In the genomic region with DNA sequence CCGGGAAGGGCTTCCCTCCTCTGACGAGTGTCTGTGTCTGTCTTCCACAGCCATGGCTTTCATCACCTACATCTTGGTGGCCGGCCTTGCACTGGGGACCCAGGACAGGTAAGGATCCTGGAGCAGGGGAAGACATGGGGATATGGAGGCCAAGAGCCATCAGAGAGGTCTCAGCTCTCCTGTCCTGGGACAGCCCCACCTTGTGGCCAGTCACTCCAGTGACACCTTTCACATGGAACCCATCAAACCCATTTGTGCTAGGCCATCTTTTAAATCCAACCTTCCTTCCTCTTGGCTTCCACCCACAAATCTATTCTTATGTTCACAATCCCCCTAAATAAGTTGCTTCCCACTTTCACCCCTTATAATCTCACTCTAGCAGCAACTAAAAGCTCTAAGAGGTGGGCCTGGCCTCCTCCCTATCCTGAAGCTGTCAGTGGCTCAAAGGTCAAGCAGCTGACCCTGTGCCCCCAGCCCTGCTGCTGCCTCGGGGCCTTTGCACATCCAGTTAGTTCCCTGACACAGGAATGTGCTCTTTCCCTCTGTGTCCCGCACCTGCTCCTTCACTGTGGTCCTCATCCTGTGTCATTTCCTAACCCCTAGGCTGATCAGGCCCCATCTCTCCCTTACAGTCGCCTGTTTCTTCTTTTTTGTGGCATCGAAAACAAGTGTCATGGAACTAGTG, we compare ENCODE assay signal across 9 mouse cellular contexts. TPM values are rescaled to one million over a fixed set of nuclear protein-coding genes. Genes with fewer than 3 reads are reported as not detected.
DNase-seq lines count a peak whose midpoint lies in the region; ATAC-seq and TF ChIP-seq lines count a peak whose summit lies in the region.
"Had no signal": no experiment of that assay in that cellular context is flagged by ENCODE, and none has a peak within 500 bp of the region (broad histone marks: within the 10 kb centered on the region; RNA-seq: fewer than 3 reads in every experiment).

No protein-coding gene starts in this region.

- peaks cover 9% of the 10 kb centered on the region; the same call in 1 of the 2 replicates for H3K27me3 ChIP-seq in midbrain, postnatal 0 days (ENCODE audit: insufficient read depth, low read length)
- H3K27me3 ChIP-seq in midbrain, embryonic 15.5 days (replicated peaks) = peaks cover 14% of the 10 kb centered on the region
- peaks cover 16% of the 10 kb centered on the region for H3K27me3 ChIP-seq in forebrain, embryonic 14.5 days (replicated peaks; ENCODE audit: control insufficient read depth, insufficient read depth, low read length)

- DNase-seq in gastrocnemius, adult 18-20 months (ENCODE audit: low spot score) = peak; percentile 34
- no peak for DNase-seq in gastrocnemius, postnatal 25 days
- DNase-seq in midbrain, postnatal 0 days (ENCODE audit: low spot score) = peak; percentile 15
- DNase-seq in thymus, postnatal 14 days = peak; percentile 58
- no peak for DNase-seq in frontal cortex, postnatal 25 days (ENCODE audit: low spot score in 2 of 2)
- no peak for DNase-seq in forebrain, embryonic 14.5 days (ENCODE audit: low spot score)
- DNase-seq: kidney, postnatal 14 days had no signal

- peaks cover 21% of the 10 kb centered on the region for H3K36me3 ChIP-seq in midbrain, postnatal 0 days (ENCODE audit: insufficient read depth, low read length)
- no peaks in the 10 kb centered on the region for H3K36me3 ChIP-seq in midbrain, embryonic 15.5 days (replicated peaks)
- peaks cover 12% of the 10 kb centered on the region for H3K36me3 ChIP-seq in forebrain, embryonic 14.5 days (ENCODE audit: control insufficient read depth, insufficient read depth, low read length)

- no peak for ATAC-seq in midbrain, postnatal 0 days (ENCODE audit: low FRiP score)
- no peak for ATAC-seq in midbrain, embryonic 15.5 days (replicated peaks)
- no peak for ATAC-seq in forebrain, embryonic 14.5 days

- H3K9ac ChIP-seq in midbrain, postnatal 0 days (replicated peaks; ENCODE audit: low read length, poor library complexity, severe bottlenecking) = no peak overlapping the region
- H3K9ac ChIP-seq in midbrain, embryonic 15.5 days = no peak overlapping the region
- no peak overlapping the region for H3K9ac ChIP-seq in forebrain, embryonic 14.5 days (ENCODE audit: low read length)

- TF ChIP-seq CTCF in midbrain, postnatal 0 days (IDR thresholded peaks at IDR 0.05) = peak; percentile 66
- TF ChIP-seq CTCF in cortical plate, adult 2 months (IDR thresholded peaks at IDR 0.05; ENCODE audit: extremely low read depth, insufficient read depth, low read length) = peak; percentile 35

- WGBS in midbrain, postnatal 0 days = 81% methylated on average over 7 of the region's 7 CpGs
- 86% methylated on average over 7 of the region's 7 CpGs for WGBS in midbrain, embryonic 15.5 days
- WGBS in forebrain, embryonic 14.5 days = 84% methylated on average over 7 of the region's 7 CpGs

- H3K27ac ChIP-seq in midbrain, postnatal 0 days (ENCODE audit: low read depth, low read length) = no peak overlapping the region
- no peak overlapping the region for H3K27ac ChIP-seq in midbrain, embryonic 15.5 days
- no peak overlapping the region for H3K27ac ChIP-seq in cortical plate, adult 2 months (ENCODE audit: insufficient read depth, low read length)
- no peak overlapping the region for H3K27ac ChIP-seq in forebrain, embryonic 14.5 days (ENCODE audit: low read depth, low read length)

- no peaks in the 10 kb centered on the region for H3K9me3 ChIP-seq in midbrain, postnatal 0 days (ENCODE audit: low read length)
- no peaks in the 10 kb centered on the region for H3K9me3 ChIP-seq in midbrain, embryonic 15.5 days
- no peaks in the 10 kb centered on the region for H3K9me3 ChIP-seq in forebrain, embryonic 14.5 days (replicated peaks; ENCODE audit: control insufficient read depth, low read length)

- no peak for TF ChIP-seq POLR2A in cortical plate, adult 2 months (IDR thresholded peaks at IDR 0.05; ENCODE audit: extremely low read depth, insufficient read depth, low read length)

- no peaks in the 10 kb centered on the region for H3K4me1 ChIP-seq in midbrain, postnatal 0 days (ENCODE audit: insufficient read depth, low read length)
- H3K4me1 ChIP-seq in midbrain, embryonic 15.5 days = peaks cover 7% of the 10 kb centered on the region; the same call in 1 of the 2 replicates
- no peaks in the 10 kb centered on the region for H3K4me1 ChIP-seq in cortical plate, adult 2 months (ENCODE audit: control insufficient read depth, insufficient read depth, low read length)
- no peaks in the 10 kb centered on the region for H3K4me1 ChIP-seq in forebrain, embryonic 14.5 days (ENCODE audit: control insufficient read depth, insufficient read depth, low read length)

- no peak overlapping the region for H3K4me2 ChIP-seq in midbrain, postnatal 0 days (ENCODE audit: low read depth, low read length, poor library complexity, severe bottlenecking)
- H3K4me2 ChIP-seq in midbrain, embryonic 15.5 days = no peak overlapping the region
- H3K4me2 ChIP-seq in forebrain, embryonic 14.5 days (ENCODE audit: low read length) = no peak overlapping the region

- H3K4me3 ChIP-seq in midbrain, postnatal 0 days (ENCODE audit: low read depth, low read length) = no peak overlapping the region
- H3K4me3 ChIP-seq in midbrain, embryonic 15.5 days = no peak overlapping the region
- H3K4me3 ChIP-seq in cortical plate, adult 2 months (ENCODE audit: insufficient read depth, low read length) = no peak overlapping the region
- H3K4me3 ChIP-seq in forebrain, embryonic 14.5 days (ENCODE audit: low read depth, low read length) = no peak overlapping the region

RNA-seq across cellular contexts. Expression of a gene that starts 3.4 kb away (rescaled TPM):
- total RNA-seq in gastrocnemius, adult 18-20 months (2021) = 1 to 10 TPM in 1 of 2 experiments, under 1 TPM in 1; 0.66 to 1.1 TPM
- total RNA-seq in gastrocnemius, postnatal 25 days (2021) = 1 to 10 TPM in 1 of 2 experiments, under 1 TPM in 1; 0.31 to 1.4 TPM
- 0.52 TPM in 1 of 2 replicates, not detected in the other for total RNA-seq in midbrain, postnatal 0 days (2014; rRNA removed)
- polyA plus RNA-seq in midbrain, postnatal 0 days (2015; fragmentation: Nextera tagmentation; extraction: Ambion mirVana) = 1.2 and 2.0 TPM in 2 replicates
- polyA plus RNA-seq in midbrain, embryonic 15.5 days (2015; fragmentation: Nextera tagmentation; extraction: Ambion mirVana) = 1.1 and 1.5 TPM in 2 replicates
- 0.10 and 0.47 TPM in 2 replicates for polyA plus RNA-seq in cortical plate, adult 2 months (2012; rRNA removed)
- polyA plus RNA-seq in forebrain, embryonic 14.5 days (2014; fragmentation: Nextera tagmentation; extraction: Ambion mirVana) = 0.37 and 1.2 TPM in 2 replicates

RNA-seq across cellular contexts. Expression of a gene that starts 6.7 kb away (rescaled TPM):
- total RNA-seq in gastrocnemius, adult 18-20 months (2021) = 10 to 100 TPM; 38.1 to 38.4 TPM
- total RNA-seq in gastrocnemius, postnatal 25 days (2021) = 10 to 100 TPM; 44.8 to 47.6 TPM
- total RNA-seq in midbrain, postnatal 0 days (2014; rRNA removed) = 121 and 127 TPM in 2 replicates
- polyA plus RNA-seq in midbrain, postnatal 0 days (2015; fragmentation: Nextera tagmentation; extraction: Ambion mirVana) = 122 and 140 TPM in 2 replicates
- polyA plus RNA-seq in midbrain, embryonic 15.5 days (2015; fragmentation: Nextera tagmentation; extraction: Ambion mirVana) = 91.2 and 95.1 TPM in 2 replicates
- polyA plus RNA-seq in cortical plate, adult 2 months (2012; rRNA removed) = 69.1 and 71.7 TPM in 2 replicates
- polyA plus RNA-seq in forebrain, embryonic 14.5 days (2014; fragmentation: Nextera tagmentation; extraction: Ambion mirVana) = 88.2 and 96.2 TPM in 2 replicates

RNA-seq across cellular contexts. Expression of a gene that starts 12.6 kb away (rescaled TPM):
- under 1 TPM; 0.71 to 0.93 TPM for total RNA-seq in gastrocnemius, adult 18-20 months (2021)
- total RNA-seq in gastrocnemius, postnatal 25 days (2021) = 1 to 10 TPM; 1.2 to 1.5 TPM
- total RNA-seq in midbrain, postnatal 0 days (2014; rRNA removed) = 1.7 and 1.8 TPM in 2 replicates
- polyA plus RNA-seq in midbrain, postnatal 0 days (2015; fragmentation: Nextera tagmentation; extraction: Ambion mirVana) = 2.2 and 2.4 TPM in 2 replicates
- polyA plus RNA-seq in midbrain, embryonic 15.5 days (2015; fragmentation: Nextera tagmentation; extraction: Ambion mirVana) = 1.2 and 1.4 TPM in 2 replicates
- 3.1 and 3.8 TPM in 2 replicates for polyA plus RNA-seq in cortical plate, adult 2 months (2012; rRNA removed)
- 0.22 and 0.46 TPM in 2 replicates for polyA plus RNA-seq in forebrain, embryonic 14.5 days (2014; fragmentation: Nextera tagmentation; extraction: Ambion mirVana)

RNA-seq across cellular contexts. Expression of a gene that starts 31.0 kb away (rescaled TPM):
- under 1 TPM; 0.14 to 0.47 TPM for total RNA-seq in gastrocnemius, adult 18-20 months (2021)
- under 1 TPM in 1 of 2 experiments, not detected in 1; 0.29 TPM for total RNA-seq in gastrocnemius, postnatal 25 days (2021)
- 3.2 and 4.3 TPM in 2 replicates for total RNA-seq in midbrain, postnatal 0 days (2014; rRNA removed)
- 2.9 and 3.7 TPM in 2 replicates for polyA plus RNA-seq in midbrain, postnatal 0 days (2015; fragmentation: Nextera tagmentation; extraction: Ambion mirVana)
- polyA plus RNA-seq in midbrain, embryonic 15.5 days (2015; fragmentation: Nextera tagmentation; extraction: Ambion mirVana) = 4.2 and 5.3 TPM in 2 replicates
- polyA plus RNA-seq in cortical plate, adult 2 months (2012; rRNA removed) = 2.3 and 4.2 TPM in 2 replicates
- polyA plus RNA-seq in forebrain, embryonic 14.5 days (2014; fragmentation: Nextera tagmentation; extraction: Ambion mirVana) = 0.85 and 1.6 TPM in 2 replicates

RNA-seq across cellular contexts. Expression of a gene that starts 36.8 kb away (rescaled TPM):
- 10 to 100 TPM in 1 of 2 experiments, 1 to 10 TPM in 1; 8.2 to 14.7 TPM for total RNA-seq in gastrocnemius, adult 18-20 months (2021)
- 1 to 10 TPM; 3.4 to 5.2 TPM for total RNA-seq in gastrocnemius, postnatal 25 days (2021)
- total RNA-seq in midbrain, postnatal 0 days (2014; rRNA removed) = 46.6 and 47.7 TPM in 2 replicates
- 148 and 153 TPM in 2 replicates for polyA plus RNA-seq in midbrain, postnatal 0 days (2015; fragmentation: Nextera tagmentation; extraction: Ambion mirVana)
- polyA plus RNA-seq in midbrain, embryonic 15.5 days (2015; fragmentation: Nextera tagmentation; extraction: Ambion mirVana) = 72.4 and 77.3 TPM in 2 replicates
- polyA plus RNA-seq in cortical plate, adult 2 months (2012; rRNA removed) = 25.9 and 27.4 TPM in 2 replicates
- polyA plus RNA-seq in forebrain, embryonic 14.5 days (2014; fragmentation: Nextera tagmentation; extraction: Ambion mirVana) = 46.6 and 51.3 TPM in 2 replicates

Comparison
In these comparisons a context has a peak if more than half of its experiments do, and no peak if none do; other contexts are left out.
1. DNase-seq: peak in gastrocnemius, adult 18-20 months (single experiment), midbrain, postnatal 0 days (single experiment) and thymus, postnatal 14 days (single experiment); none in gastrocnemius, postnatal 25 days (single experiment), frontal cortex, postnatal 25 days (0 of 2) and forebrain, embryonic 14.5 days (single experiment).